Mouse (Mus musculus) G1E (cell line): ENCODE results near the gene Rhox10. TPM values are rescaled to one million over a fixed set of nuclear protein-coding genes. Genes with fewer than 3 reads are reported as not detected.
"Not testable (repeated sequence)": the region's sequence is repeated elsewhere in the genome, so short reads cannot be mapped to it uniquely, and the experiment has no call there.

Experiments
- ATAC-seq: 2 replicates; pipeline ENCODE4 v1.8.0; 2016; ENCODE audit warnings: mild to moderate bottlenecking; ENCODE audit not compliant: insufficient number of reproducible peaks, poor library complexity, low FRiP score, severe bottlenecking; ENCODE audit errors: extremely low read depth
- DNase-seq: peaks from one replicate; pipeline ENCODE4 v3.0.0; 2012; ENCODE audit warnings: low spot score
- H3K27me3 ChIP-seq: 2 replicates; pipeline ENCODE4 v1.6.1; 2012; ENCODE audit warnings: mild to moderate bottlenecking, low read length, inconsistent platforms; ENCODE audit not compliant: insufficient read depth
- H3K36me3 ChIP-seq: replicated peaks from 2 replicates; pipeline ENCODE3; 2012; ENCODE audit warnings: mild to moderate bottlenecking, inconsistent platforms
- H3K4me1 ChIP-seq: 2 replicates; pipeline ENCODE4 v1.6.1; 2012; ENCODE audit warnings: low read depth, low read length, inconsistent platforms, mixed read lengths; ENCODE audit not compliant: insufficient read depth
- H3K4me3 ChIP-seq: 2 replicates; pipeline ENCODE4 v1.5.1; 2012; ENCODE audit warnings: low read depth, mild to moderate bottlenecking, inconsistent platforms, low read length, moderate library complexity, mixed read lengths
- H3K9me3 ChIP-seq: replicated peaks from 2 replicates; pipeline ENCODE4 v1.6.1; 2012; ENCODE audit warnings: inconsistent platforms
- CTCF ChIP-seq: IDR thresholded peaks from 2 replicates; pipeline ENCODE4 v1.5.1; 2012; ENCODE audit warnings: low read depth, low read length, inconsistent platforms, mixed read lengths
- GATA1 ChIP-seq: IDR thresholded peaks from 2 replicates; pipeline ENCODE4 v1.6.1; 2012; ENCODE audit warnings: borderline replicate concordance, low read length, inconsistent platforms, mixed read lengths
- GATA2 ChIP-seq: IDR thresholded peaks from 2 replicates; pipeline ENCODE4 v1.6.1; 2012; ENCODE audit warnings: low read depth, low read length, inconsistent platforms, borderline replicate concordance
- POLR2AphosphoS5 ChIP-seq: IDR thresholded peaks from 2 replicates; pipeline ENCODE4 v1.6.1; 2012; ENCODE audit warnings: low read depth, low read length, inconsistent platforms; ENCODE audit not compliant: insufficient replicate concordance
- TAL1 ChIP-seq: conservative IDR thresholded peaks from 2 replicates; pipeline ENCODE4 v1.6.1; 2012; ENCODE audit warnings: low read depth, low read length, inconsistent platforms, mixed read lengths
- polyA plus RNA-seq: library from polyadenylated mRNA; stranded (reverse); fragments of >175 nt; gene quantifications from 2 replicates; pipeline ENCODE4 v1.2.3, GENCODE M21; 2012
- total RNA-seq, 2 experiments: library from RNA; stranded (forward) in 1 of 2; stranded (reverse) in 1 of 2; fragments of 200-1000 nt in 1 of 2; fragments of >200 nt in 1 of 2; fragmentation: Nextera tagmentation in 1 of 2; gene quantifications; 2 replicates each; pipeline ENCODE4 v1.2.3; 2014 to 2017

Gene Rhox10
- not detected in 2 replicates for total RNA-seq (2014; fragmentation: Nextera tagmentation)
- not detected in 2 replicates for total RNA-seq (2017)
- polyA plus RNA-seq, result not detected in 2 replicates

DNA sequence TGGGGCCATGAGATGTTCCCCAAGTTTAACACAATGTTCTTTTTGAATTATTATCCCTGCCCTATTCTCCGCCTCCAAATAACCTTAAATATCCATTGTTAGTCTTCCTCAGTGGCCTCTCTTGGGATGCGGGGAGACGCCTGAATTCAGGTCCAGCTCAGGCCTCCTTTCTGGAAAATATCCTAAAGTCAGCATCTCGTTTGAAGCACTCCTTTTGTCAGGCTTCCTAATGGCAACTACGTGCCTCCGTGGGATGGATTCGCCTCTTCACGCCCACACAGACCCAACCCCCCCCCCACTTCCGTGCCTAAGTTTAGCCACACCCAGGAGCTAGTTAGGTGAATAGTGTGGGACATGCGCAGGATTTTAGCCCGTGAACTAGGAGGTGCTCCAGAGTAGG is at the start of gene Rhox10:
Rhox10 (plus strand) TSS at position 301 of the 400 bp plus-strand sequence.
- Histone ChIP-seq H3K27me3 (no peaks in the 10 kb centered on the region), H3K36me3 (no peaks in the 10 kb centered on the region), H3K4me1 (no peaks in the 10 kb centered on the region), H3K9me3 (no peaks in the 10 kb centered on the region), H3K4me3 (no peak within 1 kb of the TSS)
- ATAC-seq (no peak), DNase-seq (no peak)
- TF ChIP-seq GATA1 (no peak), POLR2AphosphoS5 (no peak), GATA2 (no peak), TAL1 (no peak), CTCF (no peak)

DNA sequence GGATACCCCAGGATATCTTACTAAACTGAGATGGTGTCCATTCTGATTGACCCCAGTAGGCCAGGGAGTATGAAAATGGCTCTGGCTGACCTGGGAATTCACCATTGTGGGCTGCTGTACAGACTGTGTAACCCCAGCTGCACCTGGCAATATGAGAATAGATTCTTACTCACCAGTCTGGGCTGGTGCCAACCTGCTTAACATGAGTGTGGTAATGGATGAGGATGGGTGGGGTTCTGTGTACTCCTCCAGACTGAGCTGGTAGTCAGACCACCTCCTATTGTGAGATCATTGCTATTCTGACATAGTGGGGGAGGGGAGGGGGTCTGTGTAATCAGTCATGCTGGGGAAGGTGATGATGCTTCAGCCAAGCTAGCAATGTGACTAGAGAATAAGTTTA is 47.7 kb upstream of the Rhox10 start, which contains the start of gene Btg1-ps1:
Btg1-ps1 (minus strand) TSS at position 219 of the 400 bp plus-strand sequence.
- not testable (repeated sequence) for DNase-seq, H3K36me3 ChIP-seq, ATAC-seq, H3K4me3 ChIP-seq, H3K27me3 ChIP-seq, H3K9me3 ChIP-seq, H3K4me1 ChIP-seq

DNA sequence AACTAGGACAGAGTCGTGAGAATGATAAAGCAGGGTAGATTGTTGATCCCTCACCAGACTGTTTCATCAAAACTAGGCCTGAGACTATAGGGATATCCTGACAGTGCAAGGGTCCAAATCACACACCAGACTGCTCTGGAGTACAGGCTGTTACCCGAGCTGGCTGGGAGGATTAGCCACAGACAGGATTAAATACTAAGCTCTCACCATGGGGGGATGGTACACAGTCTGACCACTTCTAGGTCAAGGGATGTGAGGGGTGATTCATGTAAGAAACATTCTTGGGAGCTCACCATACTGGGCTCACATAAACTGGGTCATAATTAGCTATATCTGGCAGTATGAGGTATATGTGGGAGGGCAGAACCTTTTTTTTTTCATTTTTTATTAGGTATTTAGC is 32.4 kb upstream of the Rhox10 start:
- Histone ChIP-seq H3K36me3 (no peaks in the 10 kb centered on the region), H3K4me3 (no peak overlapping the region), H3K4me1 (no peaks in the 10 kb centered on the region), H3K27me3 (no peaks in the 10 kb centered on the region), H3K9me3 (no peaks in the 10 kb centered on the region)
- no peak for DNase-seq
- no peak for ATAC-seq
- TF ChIP-seq CTCF, result no peak
- no peak for TF ChIP-seq GATA2
- no peak for TF ChIP-seq TAL1
- TF ChIP-seq POLR2AphosphoS5, result no peak
- TF ChIP-seq GATA1, result no peak

DNA sequence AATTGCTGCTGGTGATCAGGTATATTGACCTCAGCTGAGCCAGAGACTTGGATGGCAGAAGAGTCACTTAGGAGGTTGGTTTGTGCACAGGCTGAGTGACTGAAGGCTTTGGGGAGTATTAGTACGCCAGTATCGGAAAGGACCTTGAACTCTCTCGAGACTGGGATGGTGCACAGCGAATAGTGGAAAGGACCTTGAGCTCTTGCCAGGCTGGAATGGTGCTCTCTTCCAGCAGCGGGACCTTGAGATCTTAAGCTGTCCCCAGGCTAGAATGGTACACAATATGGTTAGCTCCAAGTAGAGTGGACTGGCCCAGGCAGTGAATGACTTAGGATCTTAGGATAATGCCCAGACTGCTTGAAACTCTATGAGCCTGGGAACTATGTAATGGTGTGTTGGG is 26.6 kb upstream of the Rhox10 start:
- DNase-seq (no peak), ATAC-seq (no peak)
- Histone ChIP-seq H3K4me1 (no peaks in the 10 kb centered on the region), H3K36me3 (no peaks in the 10 kb centered on the region), H3K4me3 (no peak overlapping the region), H3K27me3 (no peaks in the 10 kb centered on the region), H3K9me3 (no peaks in the 10 kb centered on the region)
- no peak for TF ChIP-seq POLR2AphosphoS5
- TF ChIP-seq GATA2, result no peak
- TF ChIP-seq CTCF, result no peak
- no peak for TF ChIP-seq TAL1
- no peak for TF ChIP-seq GATA1

DNA sequence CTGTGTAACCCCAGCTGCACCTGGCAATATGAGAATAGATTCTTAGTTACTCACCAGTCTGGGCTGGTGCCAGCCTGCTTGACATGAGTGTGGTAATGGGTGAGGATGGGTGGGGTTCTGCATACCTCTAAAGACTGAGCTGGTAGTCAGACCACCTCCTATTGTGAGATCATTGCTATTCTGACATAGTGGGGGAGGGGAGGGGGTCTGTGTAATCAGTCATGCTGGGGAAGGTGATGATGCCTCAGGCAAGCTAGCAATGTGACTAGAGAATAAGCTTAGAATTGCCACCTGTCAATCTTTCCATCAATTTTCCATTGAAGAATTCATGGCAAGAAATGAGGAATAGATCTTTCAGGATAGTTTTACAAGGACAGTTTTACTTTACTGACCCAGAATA is 23.3 kb upstream of the Rhox10 start, which contains the start of gene Btg1-ps2:
Btg1-ps2 (minus strand) TSS at position 101 of the 400 bp plus-strand sequence.
- not testable (repeated sequence) for H3K9me3 ChIP-seq, H3K27me3 ChIP-seq, H3K4me3 ChIP-seq, DNase-seq, H3K36me3 ChIP-seq, ATAC-seq, H3K4me1 ChIP-seq

DNA sequence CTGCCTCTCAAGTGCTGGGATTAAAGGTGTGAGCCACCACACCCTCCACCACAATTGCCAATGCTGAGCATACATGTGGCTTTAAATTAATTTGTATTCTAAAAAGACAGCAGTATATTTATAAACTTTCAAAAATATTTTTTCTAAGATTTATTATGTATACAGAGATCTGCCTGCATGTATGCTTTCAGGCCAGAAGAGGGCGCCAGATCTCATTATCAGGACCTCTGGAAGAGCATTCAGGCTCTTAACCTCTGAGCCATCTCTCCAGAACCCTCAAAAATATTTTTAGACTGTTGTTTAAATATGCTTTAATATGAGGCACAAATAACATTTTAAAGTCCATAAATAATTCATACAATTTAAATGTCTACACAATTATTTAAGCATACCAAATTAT is 4.7 kb upstream of the Rhox10 start:
- ATAC-seq (no peak), DNase-seq (no peak)
- H3K9me3 ChIP-seq, result no peaks in the 10 kb centered on the region
- no peaks in the 10 kb centered on the region for H3K36me3 ChIP-seq
- no peaks in the 10 kb centered on the region for H3K4me1 ChIP-seq
- no peak overlapping the region for H3K4me3 ChIP-seq
- no peaks in the 10 kb centered on the region for H3K27me3 ChIP-seq
- TF ChIP-seq POLR2AphosphoS5, result no peak
- no peak for TF ChIP-seq TAL1
- no peak for TF ChIP-seq CTCF
- TF ChIP-seq GATA2, result no peak
- no peak for TF ChIP-seq GATA1

DNA sequence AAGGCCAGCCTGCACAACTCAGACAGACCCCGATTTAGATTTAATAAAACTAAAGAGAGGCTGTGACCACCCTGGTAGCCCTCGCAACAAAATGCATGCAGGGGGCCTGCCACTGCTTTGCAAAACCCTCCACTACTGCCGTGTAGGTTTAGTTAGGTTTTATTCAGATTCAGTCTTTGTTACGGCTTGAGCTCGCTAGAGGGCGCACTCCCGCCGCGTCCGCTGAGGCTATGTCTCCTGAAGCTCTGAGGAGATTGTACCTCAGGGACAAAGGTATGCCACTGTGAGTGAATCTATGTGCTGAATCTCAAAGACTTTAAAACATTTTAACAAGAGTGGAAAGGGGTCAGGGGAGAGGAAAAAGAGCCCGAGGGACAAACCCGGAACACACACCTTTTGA is 18.0 kb downstream of the Rhox10 start:
- Histone ChIP-seq H3K27me3 (no peaks in the 10 kb centered on the region), H3K4me1 (no peaks in the 10 kb centered on the region), H3K4me3 (no peak overlapping the region), H3K36me3 (no peaks in the 10 kb centered on the region), H3K9me3 (no peaks in the 10 kb centered on the region)
- TF ChIP-seq TAL1 (no peak), GATA1 (no peak), CTCF (no peak), GATA2 (no peak), POLR2AphosphoS5 (no peak)
- no peak for DNase-seq
- ATAC-seq, result no peak
